Mouse (Mus musculus) heart, postnatal 0 days (tissue): ENCODE measurements around the gene Gm28042.

ENCODE experiments used
- CTCF ChIP-seq: IDR thresholded peaks from 2 replicates; pipeline ENCODE4 v1.5.1; 2016; ENCODE audit warnings: antibody characterized with exemption, control low read depth, low read depth
- EP300 ChIP-seq: IDR thresholded peaks from 2 replicates; pipeline ENCODE4 v1.6.1; 2016; ENCODE audit warnings: antibody characterized with exemption, low read depth

GRCm38 (mm10) chr2:120087897-120088296 is 60.6 kb downstream of the Gm28042 start:
- TF ChIP-seq CTCF (no peak), EP300 (no peak)
